Mouse (Mus musculus) ZHBTc4 (cell line): ENCODE measurements around the gene Ngf.

Experiments
- DNase-seq: peaks from one replicate; pipeline ENCODE4 v3.0.0-alpha.2; 2011; ENCODE audit warnings: low read depth, low spot score

The Ngf gene

GRCm38 (mm10) chr3:102507666-102508260 is 38.0 kb downstream of the Ngf start:
- no peak for DNase-seq

GRCm38 (mm10) chr3:102508455-102508854 is 38.7 kb downstream of the Ngf start:
- DNase-seq: no peak

- DNase-seq: no peak
Measured at GRCm38 (mm10) chr3:102509601-102510000, 39.9 kb downstream of the Ngf start.

- DNase-seq: no peak
Measured at GRCm38 (mm10) chr3:102516937-102517336, 47.2 kb downstream of the Ngf start.

GRCm38 (mm10) chr3:102521061-102521460 is 51.3 kb downstream of the Ngf start:
- no peak for DNase-seq

- no peak for DNase-seq
Measured at GRCm38 (mm10) chr3:102523711-102524110, 54.0 kb downstream of the Ngf start.

GRCm38 (mm10) chr3:102524951-102525350 is 55.2 kb downstream of the Ngf start:
- no peak for DNase-seq

- no peak for DNase-seq
Measured at GRCm38 (mm10) chr3:102525856-102526255, 56.1 kb downstream of the Ngf start.

- no peak for DNase-seq
Measured at GRCm38 (mm10) chr3:102526481-102526880, 56.8 kb downstream of the Ngf start.

GRCm38 (mm10) chr3:102534744-102535143 is 65.0 kb downstream of the Ngf start:
- DNase-seq: peak; percentile 58

- no peak for DNase-seq
Measured at GRCm38 (mm10) chr3:102543646-102544045, 73.9 kb downstream of the Ngf start.

- no peak for DNase-seq
Measured at GRCm38 (mm10) chr3:102547536-102547935, 77.8 kb downstream of the Ngf start.

- no peak for DNase-seq
Measured at GRCm38 (mm10) chr3:102553935-102554670, 84.4 kb downstream of the Ngf start.

- DNase-seq: no peak
Measured at GRCm38 (mm10) chr3:102556108-102556507, 86.4 kb downstream of the Ngf start.

GRCm38 (mm10) chr3:102556645-102557044 is 86.9 kb downstream of the Ngf start:
- DNase-seq: no peak
